Mouse (Mus musculus): ENCODE results near the gene Ppdpf. TPM values are rescaled to one million over a fixed set of nuclear protein-coding genes. Genes with fewer than 3 reads are reported as not detected.

Ppdpf gene
- total and polyA plus RNA-seq, 2 experiments from 2014 or later, result 145 to 155 TPM

- Histone ChIP-seq H3K9ac (replicated peaks; ENCODE audit: low read depth, low read length) (no peak within 1 kb of the TSS), H3K4me1 (ENCODE audit: control insufficient read depth, insufficient read depth) (0 out of 2 replicates have a peak, but pooled peaks cover 4% of the 10 kb centered on the region), H3K4me3 (ENCODE audit: low read depth, low read length) (peak within 1 kb of the TSS; percentile 16), H3K27me3 (ENCODE audit: control insufficient read depth, insufficient read depth, low read length) (0 out of 2 replicates have a peak, but pooled peaks cover 4% of the 10 kb centered on the region), H3K4me2 (ENCODE audit: low read depth, low read length) (peak within 1 kb of the TSS; percentile 54), H3K27ac (ENCODE audit: low read depth) (0 out of 2 replicates have a peak within 1 kb of the TSS, but pooled peaks have one; percentile 5), H3K9me3 (replicated peaks; ENCODE audit: control insufficient read depth, low read length) (no peaks in the 10 kb centered on the region), H3K36me3 (replicated peaks; ENCODE audit: control insufficient read depth, insufficient read depth, low read length) (no peaks in the 10 kb centered on the region)
- DNase-seq (ENCODE audit: low spot score), result peak; percentile 57
- ATAC-seq (ENCODE audit: insufficient read depth, low read depth), result peak; percentile 82
- WGBS, result 3% methylated on average over 25 of the region's 25 CpGs
- TF ChIP-seq EP300 (IDR thresholded peaks at IDR 0.05; ENCODE audit: low read depth) (no peak), CTCF (IDR thresholded peaks at IDR 0.05; ENCODE audit: low read depth) (peak; percentile 16; the same call in 1 of the 2 replicates)
Measured at GRCm38 (mm10) chr2:181219538-181220216, 32.6 kb downstream of the Ppdpf start, which contains the start of gene Fndc11. Gene Fndc11 (plus strand): TSS chr2:181220013.

- H3K4me3 ChIP-seq (ENCODE audit: low read depth, low read length), result peak overlapping the region; percentile 16
- DNase-seq (ENCODE audit: low spot score), result no peak
- H3K9ac ChIP-seq (replicated peaks; ENCODE audit: low read depth, low read length), result no peak overlapping the region
- H3K27ac ChIP-seq (ENCODE audit: low read depth), result no peak overlapping the region
- H3K4me2 ChIP-seq (ENCODE audit: low read depth, low read length), result peak overlapping the region; percentile 54
- H3K36me3 ChIP-seq (replicated peaks; ENCODE audit: control insufficient read depth, insufficient read depth, low read length), result no peaks in the 10 kb centered on the region
- H3K27me3 ChIP-seq (ENCODE audit: control insufficient read depth, insufficient read depth, low read length), result 0 out of 2 replicates have a peak, but pooled peaks cover 4% of the 10 kb centered on the region
- H3K4me1 ChIP-seq (ENCODE audit: control insufficient read depth, insufficient read depth), result 0 out of 2 replicates have a peak, but pooled peaks cover 4% of the 10 kb centered on the region
- 64% methylated on average over 2 of the region's 2 CpGs for WGBS
- no peaks in the 10 kb centered on the region for H3K9me3 ChIP-seq (replicated peaks; ENCODE audit: control insufficient read depth, low read length)
- no peak for ATAC-seq (ENCODE audit: insufficient read depth, low read depth)
- no peak for TF ChIP-seq EP300 (IDR thresholded peaks at IDR 0.05; ENCODE audit: low read depth)
Measured at GRCm38 (mm10) chr2:181220361-181220760, 33.3 kb downstream of the Ppdpf start.

GRCm38 (mm10) chr2:181224994-181225393, 37.9 kb downstream of the Ppdpf start:
- Histone ChIP-seq H3K4me3 (ENCODE audit: low read depth, low read length) (no peak overlapping the region), H3K9me3 (replicated peaks; ENCODE audit: control insufficient read depth, low read length) (no peaks in the 10 kb centered on the region), H3K9ac (replicated peaks; ENCODE audit: low read depth, low read length) (no peak overlapping the region), H3K27ac (ENCODE audit: low read depth) (no peak overlapping the region), H3K4me2 (ENCODE audit: low read depth, low read length) (no peak overlapping the region), H3K27me3 (ENCODE audit: control insufficient read depth, insufficient read depth, low read length) (0 out of 2 replicates have a peak, but pooled peaks cover 4% of the 10 kb centered on the region), H3K4me1 (ENCODE audit: control insufficient read depth, insufficient read depth) (0 out of 2 replicates have a peak, but pooled peaks cover 3% of the 10 kb centered on the region), H3K36me3 (replicated peaks; ENCODE audit: control insufficient read depth, insufficient read depth, low read length) (peaks cover 24% of the 10 kb centered on the region; the same call in 1 of the 2 replicates)
- TF ChIP-seq EP300 (IDR thresholded peaks at IDR 0.05; ENCODE audit: low read depth), result no peak
- no peak for TF ChIP-seq CTCF (IDR thresholded peaks at IDR 0.05; ENCODE audit: low read depth)
- DNase-seq (ENCODE audit: low spot score) (no peak), ATAC-seq (ENCODE audit: insufficient read depth, low read depth) (no peak)
- WGBS, result 65% methylated on average over 2 of the region's 2 CpGs

- Histone ChIP-seq H3K27ac (ENCODE audit: low read depth) (no peak overlapping the region), H3K9ac (replicated peaks; ENCODE audit: low read depth, low read length) (no peak overlapping the region), H3K4me3 (ENCODE audit: low read depth, low read length) (no peak overlapping the region), H3K9me3 (replicated peaks; ENCODE audit: control insufficient read depth, low read length) (no peaks in the 10 kb centered on the region), H3K4me1 (ENCODE audit: control insufficient read depth, insufficient read depth) (no peaks in the 10 kb centered on the region), H3K27me3 (ENCODE audit: control insufficient read depth, insufficient read depth, low read length) (no peaks in the 10 kb centered on the region), H3K36me3 (replicated peaks; ENCODE audit: control insufficient read depth, insufficient read depth, low read length) (peaks cover 38% of the 10 kb centered on the region), H3K4me2 (ENCODE audit: low read depth, low read length) (no peak overlapping the region)
- WGBS, result 59% methylated on average over 3 of the region's 3 CpGs
- TF ChIP-seq EP300 (IDR thresholded peaks at IDR 0.05; ENCODE audit: low read depth) (no peak), CTCF (IDR thresholded peaks at IDR 0.05; ENCODE audit: low read depth) (no peak)
- DNase-seq (ENCODE audit: low spot score) (no peak), ATAC-seq (ENCODE audit: insufficient read depth, low read depth) (no peak)
Measured at GRCm38 (mm10) chr2:181227122-181227521, 40.1 kb downstream of the Ppdpf start.

- Histone ChIP-seq H3K9ac (replicated peaks; ENCODE audit: low read depth, low read length) (no peak overlapping the region), H3K27me3 (ENCODE audit: control insufficient read depth, insufficient read depth, low read length) (no peaks in the 10 kb centered on the region), H3K4me2 (ENCODE audit: low read depth, low read length) (no peak overlapping the region), H3K4me3 (ENCODE audit: low read depth, low read length) (no peak overlapping the region), H3K36me3 (replicated peaks; ENCODE audit: control insufficient read depth, insufficient read depth, low read length) (peaks cover 41% of the 10 kb centered on the region), H3K4me1 (ENCODE audit: control insufficient read depth, insufficient read depth) (no peaks in the 10 kb centered on the region), H3K27ac (ENCODE audit: low read depth) (no peak overlapping the region), H3K9me3 (replicated peaks; ENCODE audit: control insufficient read depth, low read length) (no peaks in the 10 kb centered on the region)
- TF ChIP-seq CTCF (IDR thresholded peaks at IDR 0.05; ENCODE audit: low read depth), result no peak
- TF ChIP-seq EP300 (IDR thresholded peaks at IDR 0.05; ENCODE audit: low read depth), result no peak
- 0 out of 2 replicates have a peak, but pooled peaks have one; percentile 30 for ATAC-seq (ENCODE audit: insufficient read depth, low read depth)
- WGBS, result 60% methylated on average over 1 of the region's 1 CpGs
- no peak for DNase-seq (ENCODE audit: low spot score)
Measured at GRCm38 (mm10) chr2:181228335-181228734, 41.3 kb downstream of the Ppdpf start.
